Mouse (Mus musculus): ENCODE measurements at regions not wholly inside any gene's neighbourhood (a gene's known extent, or its start where the extent isn't known, plus 50 kb on each side); places are given as distances from the start of the nearest gene placed in this dataset.
A peak's percentile ranks its signal among the peaks of the same experiment; 100 is the strongest.

- ATAC-seq (replicated peaks; ENCODE audit: low FRiP score, low TSS enrichment, poor library complexity, severe bottlenecking), result no peak
Observed at GRCm38 (mm10) chr17:87867611-87868010, 53.2 kb upstream of the Rpl36-ps4 start.

GRCm38 (mm10) chr17:87866719-87867318, 54.0 kb upstream of the Rpl36-ps4 start:
- no peak for ATAC-seq (replicated peaks; ENCODE audit: low FRiP score, low TSS enrichment, poor library complexity, severe bottlenecking)

DNA sequence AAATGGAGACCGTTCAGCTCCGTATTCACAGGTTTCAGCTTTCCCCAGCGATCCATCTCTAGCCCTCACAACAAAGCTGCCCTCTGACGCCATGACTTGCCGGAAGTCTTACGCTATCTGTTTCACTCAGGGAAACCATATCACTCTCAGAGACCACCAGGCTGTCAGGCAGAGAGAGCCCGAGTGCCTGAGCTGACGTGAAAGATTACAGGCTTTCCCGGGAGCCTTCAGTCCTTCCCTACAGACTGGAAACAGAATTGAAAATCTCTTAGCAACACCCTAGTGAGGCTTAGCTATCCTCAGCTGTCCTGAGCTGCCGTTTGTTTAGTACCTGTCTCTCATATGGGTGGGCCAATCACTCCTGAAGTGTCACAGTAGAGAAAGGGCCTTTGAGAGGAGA, 54.6 kb upstream of the Rpl36-ps4 start:
- ATAC-seq (replicated peaks; ENCODE audit: low FRiP score, low TSS enrichment, poor library complexity, severe bottlenecking), result peak; percentile 37; the same call in 1 of the 2 replicates

DNA sequence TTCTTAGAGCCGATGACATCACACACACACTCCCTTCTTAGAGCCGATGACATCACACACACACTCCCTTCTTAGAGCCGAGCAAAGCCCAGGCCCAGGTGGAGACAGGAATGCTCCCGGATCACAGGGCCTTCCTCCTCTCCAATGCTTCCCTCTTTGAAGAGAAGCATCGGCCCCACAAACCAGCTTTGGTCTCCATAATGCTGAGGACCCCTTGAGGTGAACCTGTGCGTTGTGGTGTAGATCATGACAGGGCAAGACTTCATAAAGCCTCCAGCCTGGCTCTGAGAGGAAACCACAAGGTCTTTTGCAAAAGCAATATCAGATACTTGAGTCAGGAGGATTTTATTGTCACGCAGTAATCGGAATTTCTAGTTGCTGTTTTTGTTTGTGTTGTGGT, 55.3 kb upstream of the Rpl36-ps4 start:
- no peak for ATAC-seq (replicated peaks; ENCODE audit: low FRiP score, low TSS enrichment, poor library complexity, severe bottlenecking)

- no peak for ATAC-seq (replicated peaks; ENCODE audit: low FRiP score, low TSS enrichment, poor library complexity, severe bottlenecking)
Observed at GRCm38 (mm10) chr17:87864842-87865241, 55.9 kb upstream of the Rpl36-ps4 start.

DNA sequence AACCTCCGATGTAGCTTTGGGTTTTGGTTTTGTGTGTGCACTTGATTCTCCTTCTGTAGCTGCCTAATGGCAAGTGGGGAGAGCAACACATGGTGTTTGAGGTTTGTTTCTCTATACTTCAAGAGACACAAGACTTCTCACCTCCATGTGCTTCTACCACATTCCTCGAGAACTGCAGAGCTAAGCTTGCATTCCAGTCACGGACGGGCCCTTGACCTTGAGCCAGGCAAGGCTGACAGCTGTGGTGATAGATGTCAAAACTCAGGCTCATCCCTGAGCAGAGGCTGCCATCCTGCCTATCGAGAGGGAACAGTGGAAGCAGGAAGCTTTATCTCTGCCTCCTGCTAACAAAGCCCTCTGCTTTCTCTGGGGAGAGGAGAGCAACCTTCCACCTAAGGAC, 59.2 kb upstream of the Rpl36-ps4 start:
- ATAC-seq (replicated peaks; ENCODE audit: low FRiP score, low TSS enrichment, poor library complexity, severe bottlenecking), result no peak

DNA sequence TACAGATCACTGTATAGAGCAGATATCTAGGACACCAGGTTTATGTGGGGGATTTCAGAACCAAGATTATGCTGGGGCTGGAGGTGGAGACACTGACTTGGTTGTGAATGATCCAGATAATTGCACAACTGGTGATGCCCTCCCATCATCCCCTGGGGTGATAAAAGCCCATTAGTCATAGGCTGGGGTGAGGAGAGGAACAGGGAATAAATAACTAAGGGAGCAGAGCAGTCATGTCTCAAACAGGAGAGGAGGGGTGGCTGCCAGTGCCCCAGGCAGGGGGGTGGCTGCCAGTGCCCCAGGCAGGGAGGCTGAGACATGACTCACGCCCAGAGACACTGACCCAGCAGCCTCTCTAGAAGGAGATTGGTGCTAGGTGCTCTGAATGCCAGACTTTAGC, 53.7 kb upstream of the Kcnk12 start:
- no peak for ATAC-seq (replicated peaks; ENCODE audit: low FRiP score, low TSS enrichment, poor library complexity, severe bottlenecking)

DNA sequence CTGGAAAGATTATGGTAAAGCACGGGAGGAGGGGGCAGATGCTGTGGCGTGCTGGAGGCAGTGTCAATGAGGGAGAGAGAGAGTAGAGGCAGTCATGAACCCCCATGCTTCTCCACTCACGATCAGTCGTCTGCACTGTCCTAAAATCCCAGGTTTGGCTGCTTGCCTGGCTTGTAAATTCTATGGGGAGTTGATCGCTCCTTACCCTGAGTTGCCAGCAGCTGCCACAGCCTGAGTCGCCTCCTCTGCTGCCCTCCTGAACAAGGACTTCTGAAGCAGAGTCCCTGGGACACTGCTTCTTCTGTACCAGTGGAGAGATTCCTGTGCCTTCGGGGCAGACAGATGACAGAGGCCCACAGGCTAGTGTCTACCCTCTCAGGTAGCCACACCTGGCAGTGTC, 52.1 kb upstream of the Kcnk12 start:
- no peak for ATAC-seq (replicated peaks; ENCODE audit: low FRiP score, low TSS enrichment, poor library complexity, severe bottlenecking)

DNA sequence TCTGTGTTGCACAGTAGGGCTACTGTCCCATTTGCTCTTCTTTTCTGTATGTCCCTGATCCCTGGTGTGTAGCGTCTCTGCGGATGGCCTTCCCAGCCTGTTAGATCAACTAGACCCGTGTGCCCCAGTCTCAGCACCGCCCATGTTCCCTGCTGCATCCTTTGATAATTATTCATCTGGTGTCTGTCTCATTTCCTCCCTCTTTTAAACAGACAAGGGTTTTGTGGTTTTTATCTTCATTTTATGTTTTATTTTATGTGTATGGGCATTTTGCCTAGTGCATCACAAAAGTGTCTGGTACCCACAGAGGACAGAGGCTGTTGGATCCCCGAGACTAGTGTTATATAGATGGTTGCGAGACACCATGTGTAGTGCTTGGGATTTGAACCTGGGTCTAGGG, 51.6 kb upstream of the Kcnk12 start:
- no peak for ATAC-seq (replicated peaks; ENCODE audit: low FRiP score, low TSS enrichment, poor library complexity, severe bottlenecking)

- no peak for ATAC-seq (replicated peaks; ENCODE audit: low FRiP score, low TSS enrichment, poor library complexity, severe bottlenecking)
Observed at GRCm38 (mm10) chr17:87848964-87849363, 51.2 kb upstream of the Kcnk12 start.
